Mouse (Mus musculus) midbrain, embryonic 13.5 days (tissue): Measurements from ENCODE around the gene Ost4. TPM values are rescaled to one million over a fixed set of nuclear protein-coding genes. Genes with fewer than 3 reads are reported as not detected.
"Not testable (repeated sequence)": the region's sequence is repeated elsewhere in the genome, so short reads cannot be mapped to it uniquely, and the experiment has no call there.

Source experiments
- ATAC-seq: fragments of 200-750 bp; cut with Nextera tagmentation; 2 replicates; pipeline ENCODE4 v1.8.0; 2017; ENCODE audit warnings: mild to moderate bottlenecking, moderate TSS enrichment, moderate library complexity
- H3K27ac ChIP-seq: fragments of 300-500 bp; sonication (generic); 2 replicates; pipeline ENCODE4 v1.5.1; 2015; ENCODE audit warnings: inconsistent platforms, mild to moderate bottlenecking, moderate library complexity
- H3K27me3 ChIP-seq: fragments of 300-500 bp; sonication (generic); 2 replicates; pipeline ENCODE4 v1.6.1; 2015; ENCODE audit warnings: mild to moderate bottlenecking, inconsistent platforms
- H3K36me3 ChIP-seq: fragments of 300-500 bp; sonication (generic); 2 replicates; pipeline ENCODE4 v1.6.1; 2015; ENCODE audit warnings: mild to moderate bottlenecking, inconsistent platforms
- H3K4me1 ChIP-seq: fragments of 300-500 bp; sonication (generic); replicated peaks from 2 replicates; pipeline ENCODE4 v1.6.1; 2015; ENCODE audit warnings: inconsistent platforms
- H3K4me2 ChIP-seq: fragments of 300-500 bp; sonication (generic); replicated peaks from 2 replicates; pipeline ENCODE4 v1.6.1; 2015; ENCODE audit warnings: moderate library complexity, mild to moderate bottlenecking, inconsistent platforms
- H3K4me3 ChIP-seq: fragments of 300-500 bp; sonication (generic); replicated peaks from 2 replicates; pipeline ENCODE4 v1.5.1; 2015; ENCODE audit warnings: mild to moderate bottlenecking, inconsistent platforms
- H3K9ac ChIP-seq: fragments of 300-500 bp; sonication (generic); replicated peaks from 2 replicates; pipeline ENCODE4 v1.6.1; 2015; ENCODE audit warnings: mild to moderate bottlenecking, inconsistent platforms
- H3K9me3 ChIP-seq: fragments of 300-500 bp; sonication (generic); 2 replicates; pipeline ENCODE4 v1.6.1; 2016; ENCODE audit warnings: mild to moderate bottlenecking, inconsistent platforms
- WGBS: fragments of 180-500 bp; shearing (Covaris S2); methylation state at CpG from one replicate; pipeline ENCODE4 v1.1.7; 2015; 5-methylcytosine and 5-hydroxymethylcytosine counted together
- polyA plus RNA-seq: library from polyadenylated mRNA; unstranded; fragments of >200 nt; fragmentation: Nextera tagmentation; extraction: Ambion mirVana; gene quantifications from 2 replicates; pipeline ENCODE4 v1.2.1, GENCODE M21; 2015

Ost4 gene
- polyA plus RNA-seq, 1 experiment from 2014 or later, result 306 TPM

- Histone ChIP-seq H3K9ac (peak overlapping the region; percentile 73), H3K4me3 (peak overlapping the region; percentile 77), H3K36me3 (peaks cover 18% of the 10 kb centered on the region), H3K27ac (peak overlapping the region; percentile 96), H3K4me1 (peaks cover 25% of the 10 kb centered on the region), H3K4me2 (peak overlapping the region; percentile 64), H3K9me3 (no peaks in the 10 kb centered on the region), H3K27me3 (no peaks in the 10 kb centered on the region)
- ATAC-seq, result peak; percentile 69
- WGBS, result 0% methylated on average over 19 of the region's 19 CpGs
Observed at GRCm38 (mm10) chr5:30887331-30887761, 20.2 kb downstream of the Ost4 start.

- Histone ChIP-seq H3K9ac (peak overlapping the region; percentile 73), H3K4me1 (peaks cover 25% of the 10 kb centered on the region), H3K4me2 (peak overlapping the region; percentile 64), H3K9me3 (no peaks in the 10 kb centered on the region), H3K27me3 (no peaks in the 10 kb centered on the region), H3K27ac (peak overlapping the region; percentile 96), H3K4me3 (peak overlapping the region; percentile 77), H3K36me3 (peaks cover 12% of the 10 kb centered on the region)
- ATAC-seq, result no peak
- 30% methylated on average over 5 of the region's 5 CpGs for WGBS
Observed at GRCm38 (mm10) chr5:30886731-30887130, 20.9 kb downstream of the Ost4 start.

DNA sequence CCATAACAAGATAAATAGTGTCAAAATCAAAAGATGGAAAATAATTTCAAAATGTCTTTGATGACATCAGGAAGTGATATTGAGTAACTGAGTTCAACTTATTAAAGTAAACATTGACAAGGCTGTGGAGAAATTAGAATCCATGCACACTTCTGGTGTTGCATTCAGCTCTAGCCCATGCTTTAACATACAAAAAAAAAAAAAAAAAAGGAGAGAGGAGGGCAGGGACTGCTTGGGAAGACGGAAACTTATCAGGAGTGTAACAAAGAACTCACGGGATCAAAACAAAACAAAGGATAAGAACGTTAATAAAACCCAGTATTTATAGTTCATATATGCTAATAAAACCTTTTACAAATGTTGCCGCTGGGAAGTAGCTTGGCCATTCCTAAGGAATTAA, 21.4 kb downstream of the Ost4 start:
- ATAC-seq, result no peak
- Histone ChIP-seq H3K4me3 (no peak overlapping the region), H3K9ac (no peak overlapping the region), H3K4me2 (peak overlapping the region; percentile 64; the same call in 1 of the 2 replicates), H3K4me1 (peaks cover 25% of the 10 kb centered on the region), H3K9me3 (no peaks in the 10 kb centered on the region), H3K36me3 (peaks cover 7% of the 10 kb centered on the region), H3K27ac (no peak overlapping the region), H3K27me3 (no peaks in the 10 kb centered on the region)
- WGBS, result 44% methylated on average over 4 of the region's 4 CpGs

- H3K9me3 ChIP-seq, H3K4me3 ChIP-seq, H3K4me1 ChIP-seq, H3K4me2 ChIP-seq, ATAC-seq, H3K27ac ChIP-seq, H3K9ac ChIP-seq, H3K27me3 ChIP-seq: not testable (repeated sequence)
- WGBS, result 85% methylated on average over 4 of the region's 4 CpGs
- peaks cover 14% of the 10 kb centered on the region for H3K36me3 ChIP-seq
Observed at GRCm38 (mm10) chr5:30881839-30882238, 25.7 kb downstream of the Ost4 start.

- H3K9ac ChIP-seq, result no peak overlapping the region
- no peak overlapping the region for H3K4me2 ChIP-seq
- no peak overlapping the region for H3K4me3 ChIP-seq
- no peaks in the 10 kb centered on the region for H3K27me3 ChIP-seq
- H3K9me3 ChIP-seq, result no peaks in the 10 kb centered on the region
- no peak overlapping the region for H3K27ac ChIP-seq
- H3K4me1 ChIP-seq, result no peaks in the 10 kb centered on the region
- WGBS, result 89% methylated on average over 5 of the region's 5 CpGs
- H3K36me3 ChIP-seq, result peaks cover 38% of the 10 kb centered on the region
- ATAC-seq, result no peak
Observed at GRCm38 (mm10) chr5:30879347-30879943, 28.1 kb downstream of the Ost4 start.

GRCm38 (mm10) chr5:30878616-30879015, 29.0 kb downstream of the Ost4 start:
- Histone ChIP-seq H3K27me3 (no peaks in the 10 kb centered on the region), H3K36me3 (peaks cover 46% of the 10 kb centered on the region), H3K27ac (no peak overlapping the region), H3K4me3 (no peak overlapping the region), H3K4me1 (no peaks in the 10 kb centered on the region), H3K4me2 (no peak overlapping the region), H3K9ac (no peak overlapping the region), H3K9me3 (no peaks in the 10 kb centered on the region)
- no peak for ATAC-seq
- WGBS, result 69% methylated on average over 6 of the region's 6 CpGs

DNA sequence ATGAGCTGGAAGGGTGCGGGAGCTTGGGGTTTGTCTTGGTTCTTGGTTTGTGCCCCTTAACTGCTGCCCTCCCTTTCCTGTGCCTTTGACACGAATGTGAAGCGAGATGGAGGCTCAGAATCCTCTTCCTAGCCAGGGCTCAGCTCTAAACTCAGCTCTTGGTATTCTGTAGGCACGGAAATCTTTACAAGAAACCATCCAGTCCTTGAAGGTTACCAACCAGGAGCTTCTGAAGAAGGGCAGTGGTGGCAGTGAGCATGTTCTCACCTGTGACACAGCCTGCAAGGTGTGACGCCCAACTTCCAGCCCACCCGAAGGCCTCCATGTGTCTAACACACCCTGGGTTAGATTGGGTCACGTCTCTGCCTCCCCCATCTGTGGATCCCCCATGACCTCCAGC, 33.2 kb downstream of the Ost4 start:
- no peak overlapping the region for H3K4me2 ChIP-seq
- peaks cover 17% of the 10 kb centered on the region for H3K4me1 ChIP-seq
- ATAC-seq, result no peak
- H3K9me3 ChIP-seq, result no peaks in the 10 kb centered on the region
- WGBS, result 88% methylated on average over 7 of the region's 7 CpGs
- no peak overlapping the region for H3K27ac ChIP-seq
- H3K36me3 ChIP-seq, result peaks cover 73% of the 10 kb centered on the region
- H3K27me3 ChIP-seq, result no peaks in the 10 kb centered on the region
- no peak overlapping the region for H3K9ac ChIP-seq
- H3K4me3 ChIP-seq, result no peak overlapping the region

- Histone ChIP-seq H3K4me1 (peaks cover 21% of the 10 kb centered on the region), H3K27me3 (no peaks in the 10 kb centered on the region), H3K27ac (no peak overlapping the region), H3K4me2 (no peak overlapping the region), H3K4me3 (no peak overlapping the region), H3K9ac (no peak overlapping the region), H3K9me3 (no peaks in the 10 kb centered on the region), H3K36me3 (peaks cover 67% of the 10 kb centered on the region)
- ATAC-seq, result no peak
- 96% methylated on average over 9 of the region's 9 CpGs for WGBS
Observed at GRCm38 (mm10) chr5:30872574-30872973, 35.0 kb downstream of the Ost4 start.

DNA sequence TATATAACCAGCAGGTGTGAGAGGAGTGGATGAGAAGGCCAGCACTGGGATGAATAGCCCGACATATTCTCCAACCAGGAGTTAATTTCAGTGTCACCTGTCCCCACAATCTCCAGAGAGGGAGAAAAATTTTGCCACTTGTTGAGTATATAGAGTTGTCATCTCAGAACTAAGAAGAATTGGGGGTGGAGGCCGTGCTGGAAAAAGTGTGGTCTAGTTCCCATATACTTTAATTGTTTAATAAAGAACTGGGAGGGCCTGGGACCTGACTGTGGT, 37.5 kb downstream of the Ost4 start:
- peak overlapping the region; percentile 93 for H3K9ac ChIP-seq
- peak overlapping the region; percentile 88 for H3K4me3 ChIP-seq
- peaks cover 66% of the 10 kb centered on the region for H3K36me3 ChIP-seq
- H3K9me3 ChIP-seq, result no peaks in the 10 kb centered on the region
- WGBS, result 28% methylated on average over 2 of the region's 2 CpGs
- H3K4me2 ChIP-seq, result peak overlapping the region; percentile 80
- H3K27ac ChIP-seq, result no peak overlapping the region
- H3K27me3 ChIP-seq, result no peaks in the 10 kb centered on the region
- no peak for ATAC-seq
- H3K4me1 ChIP-seq, result peaks cover 21% of the 10 kb centered on the region

DNA sequence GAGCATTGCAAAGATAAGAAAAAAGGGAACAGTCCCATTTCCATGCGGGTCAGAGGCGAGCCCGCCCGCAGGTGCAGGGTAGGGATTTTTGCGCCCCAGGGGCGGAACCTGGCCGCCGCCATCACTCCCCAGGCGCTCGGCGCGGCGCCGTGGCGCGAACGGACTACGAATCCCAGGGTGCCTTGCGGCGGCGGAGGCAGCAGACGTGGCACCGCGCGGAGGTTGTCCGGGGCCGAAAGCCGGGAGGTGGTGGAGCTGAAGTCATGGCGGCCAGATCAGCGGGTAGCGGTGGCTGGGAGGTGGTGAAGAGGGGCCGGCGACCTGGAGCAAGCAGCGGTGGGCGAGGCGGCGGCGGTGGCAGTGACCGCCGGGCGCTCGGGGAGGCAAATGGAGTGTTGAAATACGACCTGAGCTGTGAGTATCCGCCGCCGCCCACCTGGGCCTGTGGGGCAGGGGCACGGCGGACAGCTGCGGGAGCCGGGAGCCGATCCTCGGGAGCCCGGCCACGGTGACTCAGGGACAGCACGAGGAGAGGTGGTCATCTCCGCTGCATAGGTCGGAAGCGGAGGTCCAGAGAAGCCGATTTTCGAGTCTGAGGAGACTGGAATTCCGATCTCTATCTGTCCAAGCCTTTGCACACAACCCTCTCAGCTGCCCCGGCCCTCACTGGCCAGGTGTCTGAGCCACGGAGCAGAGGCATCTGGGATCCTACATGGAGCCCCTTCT, 38.0 kb downstream of the Ost4 start:
- under 1% methylated on average over 63 of the region's 63 CpGs for WGBS
- H3K4me1 ChIP-seq, result peaks cover 21% of the 10 kb centered on the region
- H3K27ac ChIP-seq, result peak overlapping the region; percentile 66
- no peaks in the 10 kb centered on the region for H3K9me3 ChIP-seq
- H3K27me3 ChIP-seq, result no peaks in the 10 kb centered on the region
- H3K36me3 ChIP-seq, result peaks cover 66% of the 10 kb centered on the region
- H3K9ac ChIP-seq, result peak overlapping the region; percentile 93
- H3K4me3 ChIP-seq, result peak overlapping the region; percentile 88
- peak; percentile 91 for ATAC-seq
- peak overlapping the region; percentile 80 for H3K4me2 ChIP-seq

GRCm38 (mm10) chr5:30868981-30869380, 38.6 kb downstream of the Ost4 start:
- Histone ChIP-seq H3K9me3 (no peaks in the 10 kb centered on the region), H3K4me3 (peak overlapping the region; percentile 88), H3K4me1 (peaks cover 21% of the 10 kb centered on the region), H3K27ac (no peak overlapping the region), H3K4me2 (peak overlapping the region; percentile 80), H3K9ac (peak overlapping the region; percentile 93), H3K27me3 (no peaks in the 10 kb centered on the region), H3K36me3 (peaks cover 66% of the 10 kb centered on the region)
- 16% methylated on average over 9 of the region's 9 CpGs for WGBS
- ATAC-seq, result peak; percentile 34; the same call in 1 of the 2 replicates

DNA sequence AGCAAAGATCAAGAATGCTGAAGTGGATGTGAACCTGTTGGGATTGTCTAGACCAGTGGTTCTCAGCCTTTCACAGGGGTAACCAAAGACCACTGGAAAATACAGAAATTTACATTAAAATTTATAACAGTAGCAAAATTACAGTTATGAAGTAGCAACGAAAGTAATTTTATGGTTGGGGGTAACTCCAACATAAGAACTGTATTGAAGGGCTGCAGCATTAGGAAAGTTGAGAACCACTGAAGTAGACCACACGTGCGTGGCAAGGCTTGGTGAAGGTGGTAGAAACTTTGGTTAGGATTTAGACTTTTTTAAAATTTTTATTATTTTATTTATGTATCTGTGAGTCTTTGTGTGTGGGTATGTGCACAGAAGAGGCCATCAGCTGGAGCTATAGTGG, 39.9 kb downstream of the Ost4 start, which contains the start of gene Tmem214:
TSS of gene Tmem214 (plus strand) at position 301 of the 400 bp plus-strand sequence.
- no peaks in the 10 kb centered on the region for H3K27me3 ChIP-seq
- peaks cover 65% of the 10 kb centered on the region for H3K36me3 ChIP-seq
- peak within 1 kb of the TSS; percentile 88; the same call in 1 of the 2 replicates for H3K4me3 ChIP-seq
- peaks cover 21% of the 10 kb centered on the region for H3K4me1 ChIP-seq
- peak within 1 kb of the TSS; percentile 80; the same call in 1 of the 2 replicates for H3K4me2 ChIP-seq
- 97% methylated on average over 3 of the region's 3 CpGs for WGBS
- ATAC-seq, result no peak
- no peaks in the 10 kb centered on the region for H3K9me3 ChIP-seq
- H3K9ac ChIP-seq, result no peak within 1 kb of the TSS
- H3K27ac ChIP-seq, result no peak within 1 kb of the TSS
